Mouse (Mus musculus) liver, adult 2 months (tissue): ENCODE measurements at regions not wholly inside any gene's neighbourhood (a gene's known extent, or its start where the extent isn't known, plus 50 kb on each side); places are given as distances from the start of the nearest gene placed in this dataset.

Experiments
- CTCF ChIP-seq: fragments of 200-500 bp; IDR thresholded peaks from 2 replicates; pipeline ENCODE4 v1.5.1; 2011; ENCODE audit warnings: low read depth, low read length, control low read depth
- POLR2A ChIP-seq: fragments of 200-500 bp; IDR thresholded peaks from 2 replicates; pipeline ENCODE4 v1.6.1; 2011; ENCODE audit warnings: low read length, control low read depth; ENCODE audit not compliant: insufficient read depth; ENCODE audit errors: extremely low read depth

DNA sequence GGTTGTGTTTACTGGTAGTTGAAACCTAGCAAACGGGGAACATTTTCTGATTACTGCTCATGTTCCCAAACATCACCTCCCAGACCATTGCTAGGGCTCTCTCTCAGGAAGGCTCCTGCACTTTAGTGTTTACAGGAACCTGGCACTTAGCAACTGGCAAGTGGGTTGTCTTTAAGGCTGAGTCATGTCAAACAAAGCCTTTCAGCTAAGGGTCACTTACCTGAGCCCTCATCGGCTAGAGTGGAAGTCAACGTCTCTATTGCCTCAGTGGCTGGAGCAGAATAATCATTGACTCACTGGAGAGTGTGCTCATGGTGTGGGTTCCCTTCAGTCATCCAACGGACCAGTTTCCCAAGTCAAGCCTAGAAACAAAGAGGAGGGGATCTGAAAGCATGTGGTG lies 101.0 kb downstream of the Tomm20 start:
- TF ChIP-seq CTCF, result no peak
- no peak for TF ChIP-seq POLR2A
